Mouse (Mus musculus) kidney, postnatal 0 days (tissue): ENCODE results near the gene Nrl. TPM values are rescaled to one million over a fixed set of nuclear protein-coding genes. Genes with fewer than 3 reads are reported as not detected.

ENCODE experiments used
- ATAC-seq: fragments of 200-750 bp; cut with Nextera tagmentation; replicated peaks from 2 replicates; pipeline ENCODE4 v1.8.0; 2017; ENCODE audit warnings: low read depth, moderate number of reproducible peaks, moderate TSS enrichment, moderate library complexity; ENCODE audit not compliant: low FRiP score
- DNase-seq: peaks from one replicate; pipeline ENCODE4 v3.0.0-alpha.2; 2016; ENCODE audit warnings: low spot score
- H3K27ac ChIP-seq: fragments of 300-500 bp; sonication (generic); 2 replicates; pipeline ENCODE4 v1.5.1; 2014; ENCODE audit warnings: mild to moderate bottlenecking
- H3K27me3 ChIP-seq: fragments of 300-500 bp; sonication (generic); 2 replicates; pipeline ENCODE4 v1.6.1; 2014; ENCODE audit warnings: low read length, mixed read lengths; ENCODE audit not compliant: insufficient read depth
- H3K36me3 ChIP-seq: fragments of 300-500 bp; sonication (generic); 2 replicates; pipeline ENCODE4 v1.6.1; 2014; ENCODE audit warnings: low read length, mixed read lengths; ENCODE audit not compliant: insufficient read depth
- H3K4me1 ChIP-seq: fragments of 300-500 bp; sonication (generic); replicated peaks from 2 replicates; pipeline ENCODE4 v1.6.1; 2014; ENCODE audit warnings: antibody characterized with exemption, low read length, mixed read lengths; ENCODE audit not compliant: insufficient read depth
- H3K4me2 ChIP-seq: fragments of 300-500 bp; sonication (generic); 2 replicates; pipeline ENCODE4 v1.6.1; 2014; ENCODE audit warnings: mild to moderate bottlenecking, low read length, moderate library complexity, mixed read lengths
- H3K4me3 ChIP-seq: fragments of 300-500 bp; sonication (generic); replicated peaks from 2 replicates; pipeline ENCODE4 v1.5.1; 2014; ENCODE audit warnings: low read depth, low read length
- H3K9ac ChIP-seq: fragments of 300-500 bp; sonication (generic); 2 replicates; pipeline ENCODE4 v1.6.1; 2014; ENCODE audit warnings: low read depth, low read length
- H3K9me3 ChIP-seq: fragments of 300-500 bp; sonication (generic); replicated peaks from 2 replicates; pipeline ENCODE4 v1.6.1; 2016; ENCODE audit warnings: low read length, inconsistent platforms, mixed read lengths
- CTCF ChIP-seq: IDR thresholded peaks from 2 replicates; pipeline ENCODE4 v1.5.1; 2016; ENCODE audit warnings: antibody characterized with exemption, low read depth, mild to moderate bottlenecking, moderate library complexity
- WGBS: fragments of 180-500 bp; shearing (Covaris S2); extraction: QIAGEN DNeasy Blood & Tissue Kit; methylation state at CpG from one replicate; pipeline ENCODE4 v1.1.7; 2014; 5-methylcytosine and 5-hydroxymethylcytosine counted together
- polyA plus RNA-seq: library from polyadenylated mRNA; unstranded; fragments of >200 nt; fragmentation: Nextera tagmentation; extraction: Ambion mirVana; gene quantifications from 2 replicates; pipeline ENCODE4 v1.2.1, GENCODE M21; 2015

Nrl gene
- not detected in 2 replicates for polyA plus RNA-seq

GRCm38 (mm10) chr14:55524785-55525184 lies at the start of gene Nrl:
TSS of gene Nrl (minus strand) at chr14:55524981.
- 22% methylated on average over 8 of the region's 8 CpGs for WGBS
- Histone ChIP-seq H3K9me3 (no peaks in the 10 kb centered on the region), H3K4me1 (no peaks in the 10 kb centered on the region), H3K4me3 (no peak within 1 kb of the TSS), H3K27ac (no peak within 1 kb of the TSS), H3K9ac (0 out of 2 replicates have a peak within 1 kb of the TSS, but pooled peaks have one; percentile 2), H3K27me3 (peaks cover 15% of the 10 kb centered on the region), H3K36me3 (no peaks in the 10 kb centered on the region), H3K4me2 (no peak within 1 kb of the TSS)
- TF ChIP-seq CTCF: no peak
- no peak for ATAC-seq
- DNase-seq: no peak

- no peak overlapping the region for H3K9ac ChIP-seq
- DNase-seq: no peak
- H3K27ac ChIP-seq: no peak overlapping the region
- H3K4me2 ChIP-seq: no peak overlapping the region
- peaks cover 23% of the 10 kb centered on the region for H3K36me3 ChIP-seq
- no peak overlapping the region for H3K4me3 ChIP-seq
- H3K27me3 ChIP-seq: no peaks in the 10 kb centered on the region
- no peaks in the 10 kb centered on the region for H3K9me3 ChIP-seq
- TF ChIP-seq CTCF: no peak
- no peak for ATAC-seq
- peaks cover 8% of the 10 kb centered on the region for H3K4me1 ChIP-seq
Observed at GRCm38 (mm10) chr14:55571760-55572159, 47.0 kb upstream of the Nrl start.

DNA sequence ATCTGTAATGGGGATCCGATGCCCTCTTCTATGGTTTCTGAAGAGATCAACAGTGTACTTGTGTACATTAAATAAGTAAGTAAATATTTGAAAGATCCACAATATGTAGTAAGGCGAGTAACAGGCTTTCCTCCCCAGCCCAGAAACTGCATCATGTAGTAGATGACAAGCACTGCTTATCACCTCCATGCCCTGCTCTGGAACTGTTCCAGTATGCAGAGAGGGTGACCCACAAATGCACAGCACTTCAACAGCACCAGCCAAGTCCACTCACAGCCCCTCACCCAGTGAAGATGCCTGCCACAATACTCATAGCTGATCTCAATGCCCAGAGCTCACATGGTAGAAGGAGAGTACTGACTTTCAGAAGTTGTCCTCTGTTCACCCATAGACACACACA lies 45.8 kb upstream of the Nrl start:
- no peak for ATAC-seq
- Histone ChIP-seq H3K9ac (no peak overlapping the region), H3K9me3 (no peaks in the 10 kb centered on the region), H3K27ac (no peak overlapping the region), H3K4me3 (no peak overlapping the region), H3K4me1 (peaks cover 4% of the 10 kb centered on the region; the same call in 1 of the 2 replicates), H3K27me3 (no peaks in the 10 kb centered on the region), H3K36me3 (peaks cover 35% of the 10 kb centered on the region), H3K4me2 (no peak overlapping the region)
- WGBS: 89% methylated on average over 2 of the region's 2 CpGs
- no peak for TF ChIP-seq CTCF
- DNase-seq: no peak

- no peak for TF ChIP-seq CTCF
- DNase-seq: no peak
- H3K4me3 ChIP-seq: no peak overlapping the region
Observed at GRCm38 (mm10) chr14:55567496-55567895, 42.7 kb upstream of the Nrl start.

DNA sequence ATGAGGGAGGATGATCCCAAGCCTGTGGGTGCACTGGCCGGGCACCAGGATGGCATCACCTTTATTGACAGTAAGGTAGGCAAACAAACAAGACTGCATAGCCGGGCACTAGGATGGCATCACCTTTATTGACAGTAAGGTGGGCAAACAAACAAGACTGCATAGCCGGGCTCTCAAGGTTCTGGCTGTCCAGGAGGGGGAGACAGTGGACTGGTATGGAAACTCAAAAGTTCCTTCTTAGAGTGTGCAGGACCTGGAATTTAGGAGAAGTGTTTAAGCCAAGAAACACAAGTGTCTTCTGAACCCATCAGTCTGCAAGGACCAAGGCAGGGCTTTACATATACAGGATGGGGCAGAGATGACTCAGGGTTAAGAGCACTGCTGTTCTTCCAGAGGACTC lies 41.0 kb upstream of the Nrl start:
- DNase-seq: peak; percentile 19

More at GRCm38 (mm10) chr14:55567496-55567895, 42.7 kb upstream of the Nrl start:
- no peak overlapping the region for H3K9ac ChIP-seq
- H3K27me3 ChIP-seq: no peaks in the 10 kb centered on the region
- peaks cover 51% of the 10 kb centered on the region for H3K36me3 ChIP-seq
- 76% methylated on average over 3 of the region's 3 CpGs for WGBS
- ATAC-seq: no peak
- no peaks in the 10 kb centered on the region for H3K9me3 ChIP-seq
- no peaks in the 10 kb centered on the region for H3K4me1 ChIP-seq
- no peak overlapping the region for H3K4me2 ChIP-seq
- H3K27ac ChIP-seq: peak overlapping the region; percentile 57; the same call in 1 of the 2 replicates

GRCm38 (mm10) chr14:55563249-55563648 lies 38.5 kb upstream of the Nrl start:
- H3K9me3 ChIP-seq: no peaks in the 10 kb centered on the region
- H3K27me3 ChIP-seq: no peaks in the 10 kb centered on the region
- no peak for ATAC-seq
- TF ChIP-seq CTCF: no peak
- H3K4me3 ChIP-seq: no peak overlapping the region
- no peak for DNase-seq
- H3K4me2 ChIP-seq: no peak overlapping the region
- H3K9ac ChIP-seq: no peak overlapping the region
- H3K36me3 ChIP-seq: peaks cover 37% of the 10 kb centered on the region
- 95% methylated on average over 11 of the region's 11 CpGs for WGBS
- H3K4me1 ChIP-seq: peaks cover 9% of the 10 kb centered on the region; the same call in 1 of the 2 replicates
- H3K27ac ChIP-seq: no peak overlapping the region

More for the DNA sequence above, 41.0 kb upstream of the Nrl start:
- Histone ChIP-seq H3K4me1 (peaks cover 9% of the 10 kb centered on the region; the same call in 1 of the 2 replicates), H3K27me3 (no peaks in the 10 kb centered on the region), H3K4me3 (no peak overlapping the region), H3K27ac (no peak overlapping the region), H3K9me3 (no peaks in the 10 kb centered on the region), H3K36me3 (peaks cover 51% of the 10 kb centered on the region), H3K4me2 (no peak overlapping the region), H3K9ac (no peak overlapping the region)
- whole genome bisulfite sequencing: 88% methylated on average over 3 of the region's 3 CpGs
- peak; percentile 44; the same call in 1 of the 2 replicates for TF ChIP-seq CTCF
- ATAC-seq: no peak

DNA sequence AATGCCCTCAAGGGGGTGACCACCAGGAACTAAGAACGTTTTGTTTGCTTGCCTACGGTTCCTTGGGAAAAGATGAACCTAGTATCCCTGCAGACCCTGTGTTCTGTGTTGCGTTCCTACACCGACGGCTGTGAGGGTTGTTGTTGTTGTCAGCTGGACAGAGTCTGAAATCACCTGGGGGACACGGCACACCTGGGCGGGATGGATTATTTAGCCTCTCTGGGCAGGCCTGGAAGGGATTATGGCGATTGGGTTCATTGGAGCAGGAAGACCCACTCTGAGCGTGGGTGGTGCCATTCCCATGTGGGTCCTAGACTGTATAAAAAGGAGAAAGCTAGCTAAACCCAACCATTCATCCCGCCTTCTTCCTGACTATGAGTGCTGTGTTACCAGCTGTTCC lies 37.1 kb upstream of the Nrl start:
- no peak for TF ChIP-seq CTCF
- Histone ChIP-seq H3K4me2 (peak overlapping the region; percentile 85), H3K9ac (no peak overlapping the region), H3K27me3 (no peaks in the 10 kb centered on the region), H3K27ac (peak overlapping the region; percentile 79), H3K36me3 (peaks cover 29% of the 10 kb centered on the region), H3K9me3 (no peaks in the 10 kb centered on the region), H3K4me3 (no peak overlapping the region), H3K4me1 (peaks cover 9% of the 10 kb centered on the region; the same call in 1 of the 2 replicates)
- ATAC-seq: no peak
- DNase-seq: no peak
- WGBS: 69% methylated on average over 10 of the region's 10 CpGs
